Mouse (Mus musculus): ENCODE data around the gene Olfr960. TPM values are rescaled to one million over a fixed set of nuclear protein-coding genes. Genes with fewer than 3 reads are reported as not detected.

Olfr960 gene
- total RNA-seq, 2 experiments from 2014 or later, result not detected

Other genes starting within 250 kb of the Olfr960 start
- gene Olfr951, start 234.0 kb upstream of the Olfr960 start, total RNA-seq (2014; fragmentation: Nextera tagmentation), result not detected in 2 replicates
- not detected in 2 replicates for gene Olfr951, start 234.0 kb upstream of the Olfr960 start, total RNA-seq (2017)
- not detected in 2 replicates for gene Olfr952, start 194.2 kb upstream of the Olfr960 start, total RNA-seq (2014; fragmentation: Nextera tagmentation)
- not detected in 2 replicates for gene Olfr952, start 194.2 kb upstream of the Olfr960 start, total RNA-seq (2017)
- not detected in 2 replicates for gene Olfr954, start 164.7 kb upstream of the Olfr960 start, total RNA-seq (2014; fragmentation: Nextera tagmentation)
- not detected in 2 replicates for gene Olfr954, start 164.7 kb upstream of the Olfr960 start, total RNA-seq (2017)
- not detected in 2 replicates for gene Olfr955, start 149.4 kb upstream of the Olfr960 start, total RNA-seq (2014; fragmentation: Nextera tagmentation)
- not detected in 2 replicates for gene Olfr955, start 149.4 kb upstream of the Olfr960 start, total RNA-seq (2017)
- gene Olfr44, start 127.4 kb upstream of the Olfr960 start, total RNA-seq (2014; fragmentation: Nextera tagmentation), result not detected in 2 replicates
- not detected in 2 replicates for gene Olfr44, start 127.4 kb upstream of the Olfr960 start, total RNA-seq (2017)
- not detected in 2 replicates for gene Olfr957, start 105.6 kb upstream of the Olfr960 start, total RNA-seq (2014; fragmentation: Nextera tagmentation)
- not detected in 2 replicates for gene Olfr957, start 105.6 kb upstream of the Olfr960 start, total RNA-seq (2017)
- not detected in 2 replicates for gene Olfr958, start 67.3 kb upstream of the Olfr960 start, total RNA-seq (2014; fragmentation: Nextera tagmentation)
- gene Olfr958, start 67.3 kb upstream of the Olfr960 start, total RNA-seq (2017), result not detected in 2 replicates
- gene Olfr959, start 45.8 kb upstream of the Olfr960 start, total RNA-seq (2014; fragmentation: Nextera tagmentation), result not detected in 2 replicates
- gene Olfr959, start 45.8 kb upstream of the Olfr960 start, total RNA-seq (2017), result not detected in 2 replicates
- gene AW551984, start 17.0 kb upstream of the Olfr960 start, total RNA-seq (2014; fragmentation: Nextera tagmentation), result not detected in 2 replicates
- not detected in 2 replicates for gene AW551984, start 17.0 kb upstream of the Olfr960 start, total RNA-seq (2017)
- not detected in 2 replicates for gene Olfr148, start 10.7 kb upstream of the Olfr960 start, total RNA-seq (2014; fragmentation: Nextera tagmentation)
- gene Olfr148, start 10.7 kb upstream of the Olfr960 start, total RNA-seq (2017), result not detected in 2 replicates
- not detected in 2 replicates for gene Olfr961, start 23.7 kb downstream of the Olfr960 start, total RNA-seq (2014; fragmentation: Nextera tagmentation)
- not detected in 2 replicates for gene Olfr961, start 23.7 kb downstream of the Olfr960 start, total RNA-seq (2017)
- not detected in 2 replicates for gene Olfr963, start 45.8 kb downstream of the Olfr960 start, total RNA-seq (2014; fragmentation: Nextera tagmentation)
- not detected in 2 replicates for gene Olfr963, start 45.8 kb downstream of the Olfr960 start, total RNA-seq (2017)
- not detected in 2 replicates for gene Olfr149, start 85.7 kb downstream of the Olfr960 start, total RNA-seq (2014; fragmentation: Nextera tagmentation)
- gene Olfr149, start 85.7 kb downstream of the Olfr960 start, total RNA-seq (2017), result not detected in 2 replicates
- gene Olfr965, start 90.0 kb downstream of the Olfr960 start, total RNA-seq (2014; fragmentation: Nextera tagmentation), result not detected in 2 replicates
- not detected in 2 replicates for gene Olfr965, start 90.0 kb downstream of the Olfr960 start, total RNA-seq (2017)
- gene Olfr150, start 109.6 kb downstream of the Olfr960 start, total RNA-seq (2014; fragmentation: Nextera tagmentation), result not detected in 2 replicates
- gene Olfr150, start 109.6 kb downstream of the Olfr960 start, total RNA-seq (2017), result not detected in 2 replicates
- gene Olfr967, start 124.9 kb downstream of the Olfr960 start, total RNA-seq (2014; fragmentation: Nextera tagmentation), result not detected in 2 replicates
- gene Olfr967, start 124.9 kb downstream of the Olfr960 start, total RNA-seq (2017), result not detected in 2 replicates
- gene Olfr968, start 161.9 kb downstream of the Olfr960 start, total RNA-seq (2014; fragmentation: Nextera tagmentation), result not detected in 2 replicates
- not detected in 2 replicates for gene Olfr968, start 161.9 kb downstream of the Olfr960 start, total RNA-seq (2017)
- not detected in 2 replicates for gene Olfr969, start 169.6 kb downstream of the Olfr960 start, total RNA-seq (2014; fragmentation: Nextera tagmentation)
- not detected in 2 replicates for gene Olfr969, start 169.6 kb downstream of the Olfr960 start, total RNA-seq (2017)
- gene Olfr970, start 187.5 kb downstream of the Olfr960 start, total RNA-seq (2014; fragmentation: Nextera tagmentation), result not detected in 2 replicates
- not detected in 2 replicates for gene Olfr970, start 187.5 kb downstream of the Olfr960 start, total RNA-seq (2017)
- not detected in 2 replicates for gene Olfr971, start 215.5 kb downstream of the Olfr960 start, total RNA-seq (2014; fragmentation: Nextera tagmentation)
- not detected in 2 replicates for gene Olfr971, start 215.5 kb downstream of the Olfr960 start, total RNA-seq (2017)
- not detected in 2 replicates for gene Olfr972, start 245.0 kb downstream of the Olfr960 start, total RNA-seq (2014; fragmentation: Nextera tagmentation)
- not detected in 2 replicates for gene Olfr972, start 245.0 kb downstream of the Olfr960 start, total RNA-seq (2017)

All from granulocyte monocyte progenitor cell, adult 5-6 weeks (primary cell).